Mouse (Mus musculus) bone marrow macrophage, adult 2 months (primary cell): Measurements from ENCODE around the gene P2ry14.

Experiments
- CTCF ChIP-seq: IDR thresholded peaks from 2 replicates; pipeline ENCODE4 v1.5.1; 2012; ENCODE audit warnings: low read depth, mild to moderate bottlenecking, low read length, moderate library complexity
- POLR2A ChIP-seq: IDR thresholded peaks from 2 replicates; pipeline ENCODE4 v1.6.1; 2012; ENCODE audit warnings: mild to moderate bottlenecking, low read depth, low read length, borderline replicate concordance

GRCm38 (mm10) chr3:59174426-59175154, 21.2 kb upstream of the P2ry14 start:
- TF ChIP-seq POLR2A (no peak), CTCF (no peak)
